Mouse (Mus musculus): Measurements from ENCODE around the gene Slamf8.
A peak's percentile ranks its signal among the peaks of the same experiment; 100 is the strongest.

Gene Slamf8

GRCm38 (mm10) chr1:172590385-172590784 lies at the start of gene Slamf8:
Gene Slamf8, minus strand, starts transcription at chr1:172590568.
- DNase-seq: no peak

GRCm38 (mm10) chr1:172638781-172639180 lies 48.4 kb upstream of the Slamf8 start:
- DNase-seq: no peak

- no peak for DNase-seq
These were observed 47.4 kb upstream of the Slamf8 start for GRCm38 (mm10) chr1:172637801-172638200.

GRCm38 (mm10) chr1:172636266-172636665 lies 45.9 kb upstream of the Slamf8 start:
- DNase-seq: no peak

GRCm38 (mm10) chr1:172635258-172635657 lies 44.9 kb upstream of the Slamf8 start:
- no peak for DNase-seq

GRCm38 (mm10) chr1:172634136-172634535 lies 43.8 kb upstream of the Slamf8 start:
- DNase-seq: no peak

- peak; percentile 94 to 96 for DNase-seq
These were observed 42.3 kb upstream of the Slamf8 start, which contains the start of gene Dusp23 for GRCm38 (mm10) chr1:172632451-172633326. Gene Dusp23, minus strand, starts transcription at chr1:172632962.

GRCm38 (mm10) chr1:172631721-172632120 lies 41.4 kb upstream of the Slamf8 start:
- no peak for DNase-seq

- no peak for DNase-seq
These were observed 39.5 kb upstream of the Slamf8 start for GRCm38 (mm10) chr1:172629831-172630230.

- DNase-seq: no peak
These were observed 35.9 kb upstream of the Slamf8 start for GRCm38 (mm10) chr1:172626306-172626705.

GRCm38 (mm10) chr1:172624081-172624480 lies 33.7 kb upstream of the Slamf8 start:
- no peak for DNase-seq

GRCm38 (mm10) chr1:172623599-172623998 lies 33.2 kb upstream of the Slamf8 start:
- no peak for DNase-seq

GRCm38 (mm10) chr1:172619235-172619634 lies 28.9 kb upstream of the Slamf8 start:
- DNase-seq: peak; percentile 84

GRCm38 (mm10) chr1:172618141-172618540 lies 27.8 kb upstream of the Slamf8 start:
- no peak for DNase-seq

GRCm38 (mm10) chr1:172617365-172618076 lies 27.2 kb upstream of the Slamf8 start:
- DNase-seq: no peak

- no peak for DNase-seq
These were observed 26.4 kb upstream of the Slamf8 start for GRCm38 (mm10) chr1:172616537-172617300.

- DNase-seq: no peak
These were observed 25.0 kb upstream of the Slamf8 start for GRCm38 (mm10) chr1:172615412-172615811.

GRCm38 (mm10) chr1:172614654-172615053 lies 24.3 kb upstream of the Slamf8 start:
- DNase-seq: no peak

GRCm38 (mm10) chr1:172612745-172613144 lies 22.4 kb upstream of the Slamf8 start:
- no peak for DNase-seq

- no peak for DNase-seq
These were observed 20.9 kb upstream of the Slamf8 start for GRCm38 (mm10) chr1:172611304-172611703.

GRCm38 (mm10) chr1:172602326-172602725 lies 12.0 kb upstream of the Slamf8 start, which contains the start of gene Fcrl6:
Gene Fcrl6, minus strand, starts transcription at chr1:172602551.
- no peak for DNase-seq

GRCm38 (mm10) chr1:172594495-172594894 lies 4.1 kb upstream of the Slamf8 start:
- peak; percentile 54 for DNase-seq

GRCm38 (mm10) chr1:172593956-172594355 lies 3.6 kb upstream of the Slamf8 start:
- DNase-seq: no peak

Measured in B cell, adult 2 months (primary cell).